Mouse (Mus musculus): ENCODE results near the gene Ifit1bl1. TPM values are rescaled to one million over a fixed set of nuclear protein-coding genes. Genes with fewer than 3 reads are reported as not detected.

The Ifit1bl1 gene
- polyA plus RNA-seq, 1 experiment from 2014 or later: 1.00 TPM

- Histone ChIP-seq H3K4me2 (no peak overlapping the region), H3K4me3 (no peak overlapping the region), H3K27ac (no peak overlapping the region), H3K36me3 (no peaks in the 10 kb centered on the region), H3K27me3 (no peaks in the 10 kb centered on the region), H3K4me1 (replicated peaks) (peaks cover 9% of the 10 kb centered on the region; the same call in 1 of the 2 replicates), H3K9ac (no peak overlapping the region), H3K9me3 (no peaks in the 10 kb centered on the region)
- ATAC-seq (ENCODE audit: low FRiP score): no peak
- WGBS: 70% methylated on average over 6 of the region's 6 CpGs
These were observed 48.7 kb downstream of the Ifit1bl1 start for GRCm38 (mm10) chr19:34553021-34553420.

GRCm38 (mm10) chr19:34551981-34552380 lies 49.8 kb downstream of the Ifit1bl1 start:
- H3K4me2 ChIP-seq: no peak overlapping the region
- H3K4me3 ChIP-seq: no peak overlapping the region
- no peak for ATAC-seq (ENCODE audit: low FRiP score)

DNA sequence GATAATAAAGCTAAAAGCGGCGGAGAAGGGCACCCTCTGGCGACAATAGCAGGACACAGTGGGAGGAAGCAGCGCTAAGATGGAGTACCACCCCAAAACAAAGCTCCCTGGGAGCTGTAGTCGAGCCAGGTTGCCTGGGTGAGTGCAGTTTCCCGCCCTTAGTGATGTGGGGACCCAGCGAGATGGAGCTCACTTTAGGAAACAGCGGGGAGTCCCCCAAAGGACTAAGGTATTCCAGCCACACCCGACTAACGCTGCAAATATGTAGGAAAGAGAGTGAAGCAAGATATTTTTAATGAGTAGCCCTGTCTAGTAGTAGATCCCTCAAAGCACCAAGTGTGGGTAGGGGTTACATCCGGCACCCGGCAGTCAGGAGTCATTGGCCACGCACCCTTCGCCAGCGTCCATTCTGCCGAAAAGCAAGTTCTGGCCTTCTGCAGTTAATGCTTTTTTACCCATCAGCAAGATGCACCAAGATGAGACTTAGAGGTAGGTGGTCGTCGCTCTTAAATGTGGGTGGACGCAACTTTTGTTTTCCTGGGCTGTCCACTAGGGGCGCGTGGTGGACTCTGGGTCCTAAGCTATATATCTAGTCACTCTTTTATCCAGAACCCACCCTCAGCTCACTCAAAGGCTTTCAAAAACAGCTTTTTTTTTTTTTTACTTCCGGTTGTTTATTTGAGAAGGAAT lies 51.1 kb downstream of the Ifit1bl1 start, which contains the start of gene Ifit2:
Gene Ifit2, plus strand, starts transcription at position 161 of the 690 bp plus-strand sequence.
- H3K27me3 ChIP-seq: no peaks in the 10 kb centered on the region
- peak within 1 kb of the TSS; percentile 68 for H3K4me2 ChIP-seq
- under 1% methylated on average over 22 of the region's 22 CpGs for WGBS
- H3K27ac ChIP-seq: peak within 1 kb of the TSS; percentile 73; the same call in 1 of the 2 replicates
- no peaks in the 10 kb centered on the region for H3K36me3 ChIP-seq
- peak; percentile 98 for ATAC-seq (ENCODE audit: low FRiP score)
- H3K9ac ChIP-seq: peak within 1 kb of the TSS; percentile 61
- H3K9me3 ChIP-seq: no peaks in the 10 kb centered on the region
- H3K4me3 ChIP-seq: peak within 1 kb of the TSS; percentile 51
- peaks cover 9% of the 10 kb centered on the region; the same call in 1 of the 2 replicates for H3K4me1 ChIP-seq (replicated peaks)

More at GRCm38 (mm10) chr19:34551981-34552380, 49.8 kb downstream of the Ifit1bl1 start:
- Histone ChIP-seq H3K27ac (no peak overlapping the region), H3K9ac (no peak overlapping the region), H3K36me3 (no peaks in the 10 kb centered on the region), H3K9me3 (no peaks in the 10 kb centered on the region), H3K4me1 (replicated peaks) (peaks cover 9% of the 10 kb centered on the region; the same call in 1 of the 2 replicates), H3K27me3 (no peaks in the 10 kb centered on the region)
- WGBS: 72% methylated on average over 5 of the region's 5 CpGs

GRCm38 (mm10) chr19:34550205-34550533 lies 51.6 kb downstream of the Ifit1bl1 start:
- peaks cover 9% of the 10 kb centered on the region; the same call in 1 of the 2 replicates for H3K4me1 ChIP-seq (replicated peaks)
- WGBS: 31% methylated on average over 4 of the region's 4 CpGs
- H3K36me3 ChIP-seq: no peaks in the 10 kb centered on the region
- H3K4me3 ChIP-seq: peak overlapping the region; percentile 51
- H3K4me2 ChIP-seq: peak overlapping the region; percentile 68
- no peaks in the 10 kb centered on the region for H3K9me3 ChIP-seq
- peak overlapping the region; percentile 73; the same call in 1 of the 2 replicates for H3K27ac ChIP-seq
- H3K27me3 ChIP-seq: no peaks in the 10 kb centered on the region
- ATAC-seq (ENCODE audit: low FRiP score): peak; percentile 14; the same call in 1 of the 2 replicates
- peak overlapping the region; percentile 61 for H3K9ac ChIP-seq

GRCm38 (mm10) chr19:34547976-34548375 lies 53.8 kb downstream of the Ifit1bl1 start:
- Histone ChIP-seq H3K9ac (no peak overlapping the region), H3K9me3 (no peaks in the 10 kb centered on the region)

GRCm38 (mm10) chr19:34546211-34546610 lies 55.5 kb downstream of the Ifit1bl1 start:
- Histone ChIP-seq H3K9ac (no peak overlapping the region), H3K36me3 (no peaks in the 10 kb centered on the region), H3K4me2 (no peak overlapping the region), H3K27me3 (no peaks in the 10 kb centered on the region), H3K4me3 (no peak overlapping the region), H3K27ac (no peak overlapping the region), H3K4me1 (replicated peaks) (peaks cover 5% of the 10 kb centered on the region; the same call in 1 of the 2 replicates), H3K9me3 (no peaks in the 10 kb centered on the region)
- no peak for ATAC-seq (ENCODE audit: low FRiP score)
- WGBS: 89% methylated on average over 4 of the region's 4 CpGs

More at GRCm38 (mm10) chr19:34547976-34548375, 53.8 kb downstream of the Ifit1bl1 start:
- WGBS: 27% methylated on average over 7 of the region's 7 CpGs
- Histone ChIP-seq H3K27ac (no peak overlapping the region), H3K4me2 (no peak overlapping the region), H3K4me3 (no peak overlapping the region), H3K4me1 (replicated peaks) (peaks cover 9% of the 10 kb centered on the region; the same call in 1 of the 2 replicates), H3K27me3 (no peaks in the 10 kb centered on the region), H3K36me3 (no peaks in the 10 kb centered on the region)
- ATAC-seq (ENCODE audit: low FRiP score): no peak

Other genes with a start within 250 kb of the Ifit1bl1 start
- 0.23 and 0.87 TPM in 2 replicates for gene Ch25h, start 126.8 kb downstream of the Ifit1bl1 start, polyA plus RNA-seq (2015; fragmentation: Nextera tagmentation; extraction: Ambion mirVana)
- 23.4 and 24.4 TPM in 2 replicates for gene Lipa, start 74.5 kb downstream of the Ifit1bl1 start, polyA plus RNA-seq (2015; fragmentation: Nextera tagmentation; extraction: Ambion mirVana)
- 2.7 and 3.8 TPM in 2 replicates for gene Ifit2, start 51.3 kb downstream of the Ifit1bl1 start, polyA plus RNA-seq (2015; fragmentation: Nextera tagmentation; extraction: Ambion mirVana)
- gene Ifit3, start 18.4 kb downstream of the Ifit1bl1 start, polyA plus RNA-seq (2015; fragmentation: Nextera tagmentation; extraction: Ambion mirVana): 0.78 and 0.88 TPM in 2 replicates
- 0.14 and 0.27 TPM in 2 replicates for gene Ifit3b, start 6.0 kb upstream of the Ifit1bl1 start, polyA plus RNA-seq (2015; fragmentation: Nextera tagmentation; extraction: Ambion mirVana)
- 0.22 and 0.39 TPM in 2 replicates for gene Ifit1bl2, start 38.8 kb upstream of the Ifit1bl1 start, polyA plus RNA-seq (2015; fragmentation: Nextera tagmentation; extraction: Ambion mirVana)
- gene Ifit1, start 38.9 kb upstream of the Ifit1bl1 start, polyA plus RNA-seq (2015; fragmentation: Nextera tagmentation; extraction: Ambion mirVana): 0.23 and 0.34 TPM in 2 replicates
- gene Slc16a12, start 145.3 kb upstream of the Ifit1bl1 start, polyA plus RNA-seq (2015; fragmentation: Nextera tagmentation; extraction: Ambion mirVana): 2.3 and 3.9 TPM in 2 replicates